Mouse (Mus musculus): ENCODE measurements around the gene Fbxo2.
A peak's percentile ranks its signal among the peaks of the same experiment; 100 is the strongest.

DNA sequence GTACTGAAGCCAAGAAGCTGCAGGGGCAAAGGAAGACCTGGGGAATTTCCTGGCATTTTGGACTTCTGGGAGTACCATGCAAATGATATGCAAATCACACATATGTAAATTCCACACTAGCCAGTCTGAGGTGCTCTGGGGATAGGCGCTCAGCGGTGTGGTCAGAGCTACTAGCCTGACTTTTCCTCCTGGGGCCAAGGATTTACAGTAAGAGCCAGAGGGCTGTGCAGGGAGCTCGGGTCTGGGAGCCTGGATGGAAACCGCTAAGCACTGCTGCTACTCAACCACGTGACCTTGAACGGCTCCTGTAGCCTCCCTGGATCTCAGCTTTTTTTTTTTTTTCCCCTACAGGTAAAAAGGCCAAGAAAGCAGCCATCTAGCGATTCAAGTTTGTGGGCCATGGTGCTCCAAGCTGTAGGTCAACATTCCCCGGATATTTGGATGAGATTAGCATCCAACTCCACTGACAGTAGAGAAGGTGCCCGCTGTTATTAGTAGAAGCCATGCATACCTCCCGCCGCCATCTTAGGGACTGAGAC is 32.4 kb downstream of the Fbxo2 start:
- TF ChIP-seq HCFC1 (IDR thresholded peaks at IDR 0.05; ENCODE audit: borderline replicate concordance, insufficient read depth, low read length), result no peak
- no peak for TF ChIP-seq ZC3H11A (IDR thresholded peaks at IDR 0.05; ENCODE audit: borderline replicate concordance, low read depth, low read length)
- no peak for TF ChIP-seq MAFK (IDR thresholded peaks at IDR 0.05; ENCODE audit: insufficient read depth, low read depth, low read length)
- TF ChIP-seq CHD2 (IDR thresholded peaks at IDR 0.05; ENCODE audit: low read depth, low read length), result no peak
- peak; percentile 94 for TF ChIP-seq ZNF384 (IDR thresholded peaks at IDR 0.05; ENCODE audit: low read depth, low read length)

Measured in ES-E14 (cell line).